Mouse (Mus musculus): ENCODE results near the gene Pygb. TPM values are rescaled to one million over a fixed set of nuclear protein-coding genes. Genes with fewer than 3 reads are reported as not detected.

Gene Pygb
- polyA plus RNA-seq (2012; rRNA removed), result 25.7 and 28.9 TPM in 2 replicates

GRCm38 (mm10) chr2:150786251-150787180 lies at the start of gene Pygb:
Pygb (plus strand) TSS chr2:150786735.
- H3K27ac ChIP-seq (ENCODE audit: insufficient read depth, low read length), result peak within 1 kb of the TSS; percentile 63
- H3K4me1 ChIP-seq (ENCODE audit: control insufficient read depth, insufficient read depth, insufficient read length), result peaks cover 2% of the 10 kb centered on the region; the same call in 1 of the 2 replicates
- H3K27me3 ChIP-seq (ENCODE audit: control insufficient read depth, insufficient read depth, low read length), result no peaks in the 10 kb centered on the region
- peak within 1 kb of the TSS; percentile 77 for H3K4me3 ChIP-seq (ENCODE audit: extremely low read depth, insufficient read depth, insufficient read length)
- peak; percentile 72 to 81 for DNase-seq (ENCODE audit: low read depth in 1 of 2, low spot score in 2 of 2)
- no peaks in the 10 kb centered on the region for H3K36me3 ChIP-seq (ENCODE audit: control insufficient read depth, insufficient read depth, low read length)
- 1% methylated on average over 58 of the region's 58 CpGs for WGBS
- TF ChIP-seq CTCF (IDR thresholded peaks at IDR 0.05; ENCODE audit: extremely low read depth, insufficient read depth, insufficient read length, insufficient replicate concordance) (no peak), POLR2A (IDR thresholded peaks at IDR 0.05; ENCODE audit: low read depth, low read length) (peak; percentile 59)

GRCm38 (mm10) chr2:150737881-150738280 lies 48.7 kb upstream of the Pygb start:
- Histone ChIP-seq H3K27ac (ENCODE audit: insufficient read depth, low read length) (no peak overlapping the region), H3K4me1 (ENCODE audit: control insufficient read depth, insufficient read depth, insufficient read length) (no peaks in the 10 kb centered on the region), H3K36me3 (ENCODE audit: control insufficient read depth, insufficient read depth, low read length) (no peaks in the 10 kb centered on the region), H3K4me3 (ENCODE audit: extremely low read depth, insufficient read depth, insufficient read length) (no peak overlapping the region), H3K27me3 (ENCODE audit: control insufficient read depth, insufficient read depth, low read length) (no peaks in the 10 kb centered on the region)
- no peak for DNase-seq (ENCODE audit: low read depth in 1 of 2, low spot score in 2 of 2)
- WGBS, result 79% methylated on average over 9 of the region's 9 CpGs
- TF ChIP-seq CTCF (IDR thresholded peaks at IDR 0.05; ENCODE audit: extremely low read depth, insufficient read depth, insufficient read length, insufficient replicate concordance) (no peak), POLR2A (IDR thresholded peaks at IDR 0.05; ENCODE audit: low read depth, low read length) (no peak)

GRCm38 (mm10) chr2:150740145-150740841 lies 46.2 kb upstream of the Pygb start:
- H3K4me3 ChIP-seq (ENCODE audit: extremely low read depth, insufficient read depth, insufficient read length), result no peak overlapping the region
- TF ChIP-seq POLR2A (IDR thresholded peaks at IDR 0.05; ENCODE audit: low read depth, low read length) (no peak), CTCF (IDR thresholded peaks at IDR 0.05; ENCODE audit: extremely low read depth, insufficient read depth, insufficient read length, insufficient replicate concordance) (no peak)
- 77% methylated on average over 10 of the region's 10 CpGs for WGBS
- DNase-seq (ENCODE audit: low read depth in 1 of 2, low spot score in 2 of 2), result no peak
- no peaks in the 10 kb centered on the region for H3K4me1 ChIP-seq (ENCODE audit: control insufficient read depth, insufficient read depth, insufficient read length)
- no peaks in the 10 kb centered on the region for H3K27me3 ChIP-seq (ENCODE audit: control insufficient read depth, insufficient read depth, low read length)
- no peaks in the 10 kb centered on the region for H3K36me3 ChIP-seq (ENCODE audit: control insufficient read depth, insufficient read depth, low read length)
- no peak overlapping the region for H3K27ac ChIP-seq (ENCODE audit: insufficient read depth, low read length)

GRCm38 (mm10) chr2:150741405-150741804 lies 45.1 kb upstream of the Pygb start:
- Histone ChIP-seq H3K4me3 (ENCODE audit: extremely low read depth, insufficient read depth, insufficient read length) (no peak overlapping the region), H3K27me3 (ENCODE audit: control insufficient read depth, insufficient read depth, low read length) (no peaks in the 10 kb centered on the region), H3K27ac (ENCODE audit: insufficient read depth, low read length) (no peak overlapping the region), H3K36me3 (ENCODE audit: control insufficient read depth, insufficient read depth, low read length) (no peaks in the 10 kb centered on the region), H3K4me1 (ENCODE audit: control insufficient read depth, insufficient read depth, insufficient read length) (no peaks in the 10 kb centered on the region)
- TF ChIP-seq CTCF (IDR thresholded peaks at IDR 0.05; ENCODE audit: extremely low read depth, insufficient read depth, insufficient read length, insufficient replicate concordance), result no peak
- no peak for TF ChIP-seq POLR2A (IDR thresholded peaks at IDR 0.05; ENCODE audit: low read depth, low read length)
- 52% methylated on average over 4 of the region's 4 CpGs for WGBS
- no peak for DNase-seq (ENCODE audit: low read depth in 1 of 2, low spot score in 2 of 2)

- Histone ChIP-seq H3K4me3 (ENCODE audit: extremely low read depth, insufficient read depth, insufficient read length) (no peak overlapping the region), H3K27ac (ENCODE audit: insufficient read depth, low read length) (no peak overlapping the region), H3K27me3 (ENCODE audit: control insufficient read depth, insufficient read depth, low read length) (no peaks in the 10 kb centered on the region), H3K36me3 (ENCODE audit: control insufficient read depth, insufficient read depth, low read length) (no peaks in the 10 kb centered on the region), H3K4me1 (ENCODE audit: control insufficient read depth, insufficient read depth, insufficient read length) (peaks cover 5% of the 10 kb centered on the region; the same call in 1 of the 2 replicates)
- no peak for DNase-seq (ENCODE audit: low read depth in 1 of 2, low spot score in 2 of 2)
- TF ChIP-seq POLR2A (IDR thresholded peaks at IDR 0.05; ENCODE audit: low read depth, low read length) (no peak), CTCF (IDR thresholded peaks at IDR 0.05; ENCODE audit: extremely low read depth, insufficient read depth, insufficient read length, insufficient replicate concordance) (no peak)
- WGBS, result 76% methylated on average over 7 of the region's 7 CpGs
Measured at GRCm38 (mm10) chr2:150745016-150745415, 41.5 kb upstream of the Pygb start.

GRCm38 (mm10) chr2:150748854-150749253 lies 37.7 kb upstream of the Pygb start, which contains the start of gene Entpd6:
Entpd6 (plus strand) TSS chr2:150749042.
- DNase-seq (ENCODE audit: low read depth in 1 of 2, low spot score in 2 of 2), result peak; percentile 91 to 92
- Histone ChIP-seq H3K4me3 (ENCODE audit: extremely low read depth, insufficient read depth, insufficient read length) (peak within 1 kb of the TSS; percentile 76), H3K27me3 (ENCODE audit: control insufficient read depth, insufficient read depth, low read length) (no peaks in the 10 kb centered on the region), H3K4me1 (ENCODE audit: control insufficient read depth, insufficient read depth, insufficient read length) (peaks cover 6% of the 10 kb centered on the region; the same call in 1 of the 2 replicates), H3K36me3 (ENCODE audit: control insufficient read depth, insufficient read depth, low read length) (peaks cover 6% of the 10 kb centered on the region), H3K27ac (ENCODE audit: insufficient read depth, low read length) (peak within 1 kb of the TSS; percentile 85)
- peak; percentile 64 for TF ChIP-seq POLR2A (IDR thresholded peaks at IDR 0.05; ENCODE audit: low read depth, low read length)
- peak; percentile 55; the same call in 1 of the 2 replicates for TF ChIP-seq CTCF (IDR thresholded peaks at IDR 0.05; ENCODE audit: extremely low read depth, insufficient read depth, insufficient read length, insufficient replicate concordance)
- under 1% methylated on average over 30 of the region's 30 CpGs for WGBS
